Mouse (Mus musculus): Measurements from ENCODE around the gene Ryr1.

- TF ChIP-seq POLR2A (IDR thresholded peaks at IDR 0.05; ENCODE audit: control insufficient read depth, low read depth, low read length) (no peak), CTCF (IDR thresholded peaks at IDR 0.05; ENCODE audit: control insufficient read depth, insufficient read depth, insufficient replicate concordance, low read depth, low read length) (no peak)
Observed at GRCm38 (mm10) chr7:29167656-29168055, 42.7 kb upstream of the Ryr1 start.
